Mouse (Mus musculus): ENCODE measurements around the gene Atp2c1.

The Atp2c1 gene

DNA sequence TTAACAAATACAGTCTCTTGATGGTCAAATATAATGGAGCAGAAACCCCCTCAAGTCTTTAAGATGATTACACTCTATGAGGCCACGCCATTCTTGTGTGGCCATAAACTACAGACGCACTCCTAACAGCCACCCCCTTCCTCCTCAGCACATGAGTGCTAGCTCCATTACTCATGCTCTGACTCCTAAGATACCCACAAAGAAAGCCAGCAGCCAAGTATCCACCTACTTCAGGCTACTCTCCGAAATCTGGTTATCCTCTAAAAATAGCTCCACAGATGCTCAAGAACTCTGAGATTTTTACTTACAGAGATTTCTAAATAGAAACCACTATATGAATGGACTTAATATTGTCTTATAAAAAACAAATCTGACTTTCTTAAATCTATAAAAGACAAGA lies 34.4 kb downstream of the Atp2c1 start:
- no peak for DNase-seq (ENCODE audit: extremely low read depth, low read depth)

DNA sequence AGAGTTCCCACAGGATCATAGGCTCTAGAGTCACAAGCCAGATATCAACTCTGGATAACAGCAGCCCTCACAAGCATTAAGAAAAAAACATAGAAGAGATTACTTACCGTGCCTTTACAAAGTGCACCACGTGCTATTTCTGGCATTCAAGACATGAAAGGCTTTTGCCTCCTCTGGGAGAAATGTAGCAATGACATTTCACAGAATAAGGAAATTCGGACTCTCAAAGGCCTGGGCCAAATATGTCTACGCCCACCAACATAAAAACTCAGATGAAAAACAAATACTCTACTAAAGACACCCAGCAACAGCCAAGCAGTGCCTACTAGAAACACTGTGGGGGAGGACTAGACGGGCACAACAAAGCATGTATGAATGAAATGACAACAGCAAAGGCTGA lies 38.8 kb downstream of the Atp2c1 start:
- no peak for DNase-seq (ENCODE audit: extremely low read depth, low read depth)

DNA sequence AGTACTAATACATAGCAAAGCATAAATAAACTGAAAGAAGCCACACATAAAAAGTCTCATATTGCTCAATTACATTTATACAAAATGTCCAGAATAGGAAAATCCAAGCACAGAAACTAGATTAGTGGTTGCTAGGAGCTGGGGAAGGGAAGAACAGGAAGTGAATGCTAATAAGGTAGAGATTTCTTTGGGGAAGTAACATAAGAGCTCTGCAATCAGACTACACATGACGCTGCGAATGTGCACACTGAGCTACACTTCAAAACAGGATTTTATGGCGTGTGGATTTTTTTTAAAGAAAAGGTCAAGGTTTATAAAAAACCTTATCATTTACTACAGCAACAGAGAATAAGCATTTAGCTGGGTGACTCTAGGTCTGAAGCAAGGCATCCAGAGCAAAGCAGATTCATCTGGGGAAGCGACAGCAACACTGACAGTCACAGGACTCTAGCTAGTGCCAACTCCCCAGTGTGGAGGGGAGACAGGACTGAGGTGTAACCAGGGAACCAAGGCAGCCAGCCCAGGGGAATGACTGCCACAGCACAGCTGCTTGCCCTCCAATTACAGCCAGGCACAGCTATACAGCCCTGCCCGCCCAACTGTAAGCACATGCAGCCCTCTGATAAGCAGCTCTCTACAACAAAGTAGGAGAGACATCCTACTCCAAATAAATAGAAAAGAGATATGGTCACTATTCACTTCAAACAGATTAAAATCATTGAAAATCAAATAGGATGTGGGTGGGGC lies 42.6 kb downstream of the Atp2c1 start:
- DNase-seq (ENCODE audit: extremely low read depth, low read depth), result peak; percentile 52

DNA sequence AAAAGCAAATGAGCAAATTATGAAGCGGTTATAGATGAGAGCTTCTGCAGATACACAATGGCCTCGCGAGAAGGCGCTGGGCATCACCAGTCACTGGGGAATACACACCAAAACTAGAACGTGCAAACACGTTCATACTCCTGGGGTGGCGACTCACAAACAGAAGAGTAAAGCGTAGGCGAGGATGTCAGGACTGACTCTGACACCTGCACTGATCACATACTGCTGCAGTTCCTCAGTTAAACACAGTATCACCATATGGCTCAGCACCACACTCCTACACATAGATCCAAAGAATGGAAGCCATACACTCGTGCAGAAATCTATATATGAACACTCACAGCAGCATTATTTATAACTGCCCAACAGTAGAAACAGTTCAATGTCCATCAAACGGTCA lies 43.2 kb downstream of the Atp2c1 start:
- DNase-seq (ENCODE audit: extremely low read depth, low read depth), result no peak

DNA sequence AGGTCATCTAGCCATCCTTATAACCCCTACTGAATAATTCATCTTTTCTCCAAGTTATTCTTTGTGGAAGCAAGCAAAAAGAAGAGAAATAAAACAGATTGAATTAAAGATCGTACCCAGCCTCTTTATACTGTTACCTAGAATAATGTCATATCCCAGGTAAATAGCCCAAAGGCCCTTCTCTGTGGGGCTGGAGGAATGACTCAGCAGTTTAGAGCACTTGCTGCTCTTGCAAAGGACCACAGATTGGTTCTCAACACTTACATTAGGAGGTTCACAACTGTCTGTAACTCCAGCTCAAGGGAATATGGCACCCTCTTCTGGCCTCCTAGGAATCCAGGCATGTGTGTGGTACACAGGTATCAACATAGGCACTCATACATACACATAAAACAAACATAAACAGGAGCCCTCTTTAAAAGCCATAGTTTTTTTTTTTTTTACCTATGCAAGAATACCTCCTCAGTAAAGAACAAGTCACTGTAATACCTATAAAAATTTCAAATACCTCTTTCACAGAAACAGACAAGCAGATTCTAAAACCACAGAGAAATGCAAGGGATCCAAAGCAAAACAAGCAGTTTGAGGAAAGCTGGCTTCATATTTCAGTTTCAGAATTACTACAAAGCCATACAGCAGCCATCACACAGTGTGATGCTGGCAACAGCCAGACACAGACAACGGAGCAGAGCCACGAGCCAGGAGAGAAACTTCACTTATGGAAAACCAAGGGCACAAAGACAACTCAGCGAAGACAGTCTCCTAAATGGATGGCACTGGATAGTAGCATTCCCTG lies 44.2 kb downstream of the Atp2c1 start:
- DNase-seq (ENCODE audit: extremely low read depth, low read depth), result no peak

DNA sequence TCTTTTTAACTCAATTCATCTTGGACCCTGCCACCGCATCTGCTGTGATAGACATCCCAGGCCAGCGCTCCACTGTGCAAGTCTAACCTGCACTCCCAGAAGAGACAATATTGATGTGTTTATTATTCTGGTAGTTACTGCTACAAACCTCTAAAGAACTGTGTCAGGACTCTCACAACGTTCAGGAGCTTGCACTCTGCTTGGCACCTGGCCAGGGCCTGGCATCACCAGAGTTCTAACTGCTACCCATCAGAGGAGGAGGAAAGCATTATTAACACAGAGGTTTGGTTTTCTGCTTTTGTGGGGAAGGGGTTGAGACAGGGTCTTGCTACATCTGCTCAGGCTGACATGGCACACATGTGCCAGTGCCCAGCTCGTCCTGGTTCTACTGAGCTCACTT lies 45.0 kb downstream of the Atp2c1 start:
- no peak for DNase-seq (ENCODE audit: extremely low read depth, low read depth)

DNA sequence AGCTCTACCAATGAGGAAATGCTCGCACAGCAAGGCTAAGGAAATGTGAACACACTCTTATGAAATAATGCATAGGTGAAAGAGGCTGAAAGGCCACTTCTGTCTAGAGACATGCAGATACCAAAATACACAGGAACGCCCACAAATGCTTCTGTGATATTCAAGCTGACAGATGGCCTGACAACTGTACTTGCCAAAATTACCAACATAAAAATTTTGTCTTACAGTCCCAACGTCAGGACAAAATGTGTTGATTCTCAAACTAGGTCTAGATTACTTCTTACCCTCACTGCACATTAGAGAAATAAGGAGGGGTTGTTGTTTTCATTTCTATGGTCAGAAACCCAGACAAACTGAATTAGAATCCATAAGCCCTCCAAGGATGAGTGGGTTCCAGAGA lies 51.0 kb downstream of the Atp2c1 start:
- no peak for DNase-seq (ENCODE audit: extremely low read depth, low read depth)

DNA sequence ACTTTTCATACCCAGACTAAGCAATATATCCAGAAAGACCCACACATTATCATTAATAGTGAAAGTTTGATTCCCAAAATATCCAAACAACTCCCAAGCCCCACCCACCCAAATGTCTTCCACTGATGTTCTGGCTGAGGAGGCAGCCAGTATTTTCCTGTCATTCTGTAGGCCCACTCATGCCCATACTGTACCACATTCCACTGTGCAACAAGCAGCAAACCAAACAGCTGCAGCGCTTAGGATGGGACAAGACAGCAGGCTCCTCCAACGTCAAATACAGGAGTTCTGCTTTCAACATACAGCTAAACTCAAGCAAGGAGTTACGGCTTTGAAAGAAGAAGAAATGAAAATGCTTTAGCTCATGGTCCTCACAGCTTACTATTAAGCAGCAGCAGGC lies 52.2 kb downstream of the Atp2c1 start:
- no peak for DNase-seq (ENCODE audit: extremely low read depth, low read depth)

DNA sequence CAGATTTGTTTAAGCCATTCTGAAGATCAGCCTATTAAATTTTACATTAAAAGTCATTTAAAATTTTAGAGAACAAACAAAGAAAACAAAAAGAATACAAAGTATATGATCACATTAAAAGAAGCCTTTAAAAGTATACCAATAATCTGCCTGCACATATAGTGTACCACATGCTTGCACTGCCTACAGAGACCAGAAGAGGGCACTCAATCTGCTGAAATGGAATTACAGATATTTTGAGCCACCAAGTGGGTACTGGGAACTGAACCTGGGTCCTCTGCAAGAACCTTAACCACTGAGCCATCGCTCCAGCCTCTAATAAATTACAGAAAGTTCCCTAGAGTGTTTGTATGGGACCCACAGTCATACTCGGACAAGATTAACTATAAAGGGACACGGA lies 59.3 kb downstream of the Atp2c1 start:
- DNase-seq (ENCODE audit: extremely low read depth, low read depth), result peak; percentile 8

DNA sequence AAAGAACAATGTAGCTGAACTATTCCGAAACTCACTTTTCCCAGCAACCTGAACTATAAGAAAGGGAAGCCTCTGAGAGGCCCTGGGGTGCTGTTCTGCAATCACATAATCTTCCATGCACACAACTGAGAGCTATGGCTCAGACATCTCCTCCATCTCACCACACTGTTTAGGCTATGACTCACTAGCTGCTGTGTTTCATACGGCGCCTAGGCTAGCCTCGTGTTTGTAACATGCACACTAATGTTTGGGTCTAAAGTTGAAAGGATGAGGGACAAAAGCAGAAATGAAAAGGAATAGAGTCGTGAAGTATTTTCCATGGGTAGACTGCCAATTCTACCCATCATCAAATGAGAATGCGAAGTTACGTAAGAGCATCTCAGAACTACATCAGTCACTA lies 65.6 kb downstream of the Atp2c1 start:
- no peak for DNase-seq (ENCODE audit: extremely low read depth, low read depth)

DNA sequence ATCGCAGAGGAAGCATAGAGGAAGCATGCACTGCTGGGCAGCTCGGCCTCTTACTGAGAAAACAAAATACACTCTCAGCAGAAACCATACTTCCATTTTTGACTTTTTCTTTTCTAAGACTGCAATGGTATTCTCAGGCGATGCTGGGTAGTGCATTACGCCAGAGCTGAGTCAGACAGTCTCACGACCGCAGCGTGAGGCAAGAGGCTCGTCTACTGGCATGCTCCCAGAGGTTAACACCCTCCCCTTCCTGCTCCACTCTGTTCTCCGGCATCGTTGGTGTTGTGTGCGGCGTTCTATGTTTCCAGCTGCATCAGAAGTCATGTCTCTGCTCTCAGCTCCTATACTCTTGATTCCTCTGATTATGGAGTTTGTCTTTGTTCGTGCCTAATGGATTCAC lies 68.1 kb downstream of the Atp2c1 start:
- DNase-seq (ENCODE audit: extremely low read depth, low read depth), result no peak

DNA sequence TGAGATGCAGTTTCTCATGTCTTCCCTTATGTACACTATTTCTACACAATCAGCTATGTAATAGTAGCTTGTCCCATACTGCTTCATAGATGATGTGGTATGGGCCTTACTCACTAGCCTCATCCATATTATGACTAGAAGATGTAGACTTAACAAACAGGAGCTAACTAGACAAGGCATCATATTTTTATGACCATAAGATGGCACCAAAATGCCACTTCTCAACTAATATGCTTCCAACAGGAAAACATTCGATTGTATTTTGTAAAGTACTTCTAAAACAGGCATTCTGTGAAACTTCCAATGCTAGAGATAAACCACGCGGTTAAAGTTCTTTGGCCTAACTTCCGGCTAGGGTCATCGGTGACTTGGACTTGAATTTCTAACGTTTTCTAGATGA lies 118.6 kb downstream of the Atp2c1 start:
- DNase-seq (ENCODE audit: extremely low read depth, low read depth), result no peak

DNA sequence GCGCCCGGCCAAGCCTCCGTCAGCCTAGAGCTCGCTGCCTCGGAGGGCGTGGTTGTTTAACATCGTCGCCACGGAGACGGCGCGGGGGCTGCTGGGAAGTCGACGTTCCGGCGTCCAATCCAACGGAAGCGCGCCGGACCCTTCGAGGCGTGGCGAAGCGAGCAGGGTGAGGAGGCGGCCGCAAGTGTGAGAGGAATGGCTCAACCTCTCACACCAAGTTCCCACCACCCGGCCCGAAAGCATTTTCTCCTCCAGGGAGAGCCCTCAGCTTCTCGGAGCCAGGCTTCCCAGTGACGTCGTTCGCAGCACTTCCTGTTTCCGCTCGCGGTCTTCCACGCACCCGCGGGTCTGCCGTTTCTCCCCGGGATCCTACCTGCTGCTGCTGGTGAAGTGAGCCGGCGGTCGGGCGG lies 131.9 kb downstream of the Atp2c1 start, which contains the start of the genes Aste1 and Nek11:
TSS of gene Aste1 (plus strand) at position 175 of the 410 bp plus-strand sequence.
TSS of gene Nek11 (minus strand) at position 307 of the 410 bp plus-strand sequence.
- peak; percentile 77 for DNase-seq (ENCODE audit: extremely low read depth, low read depth)

DNA sequence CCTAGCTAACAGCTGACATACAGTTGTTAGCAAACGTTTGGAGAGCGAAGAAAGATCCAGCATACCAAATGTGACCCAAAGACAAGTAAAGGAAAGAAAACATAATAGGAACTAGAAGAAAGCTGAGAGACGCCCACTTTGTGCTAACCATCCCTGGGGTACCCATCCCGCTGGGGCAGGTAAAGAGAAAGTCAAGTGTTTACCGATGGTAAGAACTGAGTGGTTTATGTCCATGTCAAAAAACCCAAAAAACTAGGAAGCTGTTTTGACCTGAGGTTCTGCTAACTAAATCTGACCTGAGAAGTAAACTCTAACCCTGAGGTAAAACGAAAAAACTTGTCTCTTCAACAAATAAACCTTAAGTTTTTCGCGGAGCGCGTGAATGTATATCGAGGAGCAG lies 132.4 kb downstream of the Atp2c1 start:
- no peak for DNase-seq (ENCODE audit: extremely low read depth, low read depth)

DNA sequence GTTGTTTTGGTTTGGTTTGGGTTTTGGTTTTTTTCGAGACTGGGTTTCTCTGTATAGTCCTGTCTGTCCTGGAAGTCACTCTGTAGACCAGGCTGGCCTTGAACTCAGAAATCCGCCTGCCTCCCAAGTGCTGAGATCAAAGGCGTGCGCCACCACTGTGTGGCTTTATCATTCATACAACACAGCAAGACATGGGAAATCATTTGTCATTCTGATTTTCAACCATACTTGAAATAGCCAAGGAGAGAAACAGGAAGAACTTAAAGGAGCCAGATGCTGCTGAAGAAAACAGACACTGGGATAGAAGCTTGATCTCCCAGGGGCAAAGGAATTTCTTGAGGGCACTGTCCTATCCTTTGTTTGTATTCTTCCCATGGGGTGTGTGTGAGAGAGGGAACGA lies 136.5 kb downstream of the Atp2c1 start:
- no peak for DNase-seq (ENCODE audit: extremely low read depth, low read depth)

DNA sequence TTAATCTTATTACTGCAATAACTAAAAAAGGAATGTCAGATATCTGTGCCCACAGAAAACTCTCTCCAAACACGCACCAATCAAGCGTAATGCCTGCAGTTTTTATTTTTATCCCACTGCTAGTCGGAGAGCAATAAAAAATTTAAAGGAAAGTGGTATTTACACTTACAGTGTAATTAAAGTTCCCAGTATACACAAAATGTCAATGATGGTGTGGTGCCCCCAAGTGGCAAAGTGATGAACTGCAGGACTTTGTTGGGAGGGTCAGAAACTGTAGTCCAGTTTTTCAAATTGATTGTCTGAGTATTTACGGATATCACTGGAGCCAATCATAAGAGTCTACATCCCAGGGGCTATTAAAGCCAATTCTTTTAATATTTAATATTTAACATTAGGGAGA lies 137.8 kb downstream of the Atp2c1 start:
- peak; percentile 36 for DNase-seq (ENCODE audit: extremely low read depth, low read depth)

DNA sequence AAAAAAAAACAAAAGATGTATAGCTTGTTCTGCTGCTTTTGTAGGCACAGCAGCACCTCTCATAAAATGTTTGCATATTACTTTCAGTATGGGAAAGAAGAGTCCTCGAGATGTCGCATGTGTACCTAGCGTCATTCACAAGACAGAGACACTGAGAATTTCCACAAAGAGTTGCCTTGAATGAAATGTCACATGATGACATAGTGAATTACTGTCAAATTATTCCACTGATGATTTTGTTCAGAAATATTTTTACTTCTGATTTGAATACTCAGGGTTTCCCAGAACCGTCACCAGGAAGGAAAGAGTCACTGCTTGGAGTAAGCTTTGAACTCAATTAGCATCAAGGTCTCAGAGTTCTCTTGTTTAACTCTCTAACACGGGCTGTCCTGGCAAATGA lies 139.7 kb downstream of the Atp2c1 start:
- DNase-seq (ENCODE audit: extremely low read depth, low read depth), result no peak

DNA sequence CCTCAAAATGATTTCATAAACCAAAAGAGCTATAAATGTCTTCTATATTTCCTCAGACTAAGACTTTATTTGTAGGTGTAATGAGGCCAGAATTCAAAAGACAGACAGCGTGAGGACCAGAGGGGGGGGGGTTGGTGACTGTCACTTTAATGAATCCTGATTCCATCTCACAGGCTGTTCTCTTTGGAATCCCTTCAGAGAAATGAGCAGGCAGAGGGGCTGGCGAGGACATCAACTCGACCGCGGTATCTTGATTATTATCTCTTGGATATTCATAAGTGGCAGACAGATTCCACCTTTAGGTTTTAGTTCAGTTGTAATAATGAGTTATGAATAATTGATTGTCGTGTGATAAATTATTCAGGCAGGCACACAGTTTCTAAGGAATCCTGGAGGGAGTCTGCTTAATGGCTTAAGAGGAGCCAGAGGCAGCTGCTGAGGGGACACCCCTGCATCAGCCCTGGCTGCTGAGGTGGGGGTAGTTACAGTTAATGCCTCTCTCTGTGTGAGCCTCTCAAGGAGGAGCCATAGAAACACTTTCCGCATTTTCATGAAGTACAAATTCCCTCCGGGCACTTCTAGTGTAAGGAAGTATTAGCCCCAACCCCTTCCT lies 147.5 kb downstream of the Atp2c1 start:
- DNase-seq (ENCODE audit: extremely low read depth, low read depth), result no peak

DNA sequence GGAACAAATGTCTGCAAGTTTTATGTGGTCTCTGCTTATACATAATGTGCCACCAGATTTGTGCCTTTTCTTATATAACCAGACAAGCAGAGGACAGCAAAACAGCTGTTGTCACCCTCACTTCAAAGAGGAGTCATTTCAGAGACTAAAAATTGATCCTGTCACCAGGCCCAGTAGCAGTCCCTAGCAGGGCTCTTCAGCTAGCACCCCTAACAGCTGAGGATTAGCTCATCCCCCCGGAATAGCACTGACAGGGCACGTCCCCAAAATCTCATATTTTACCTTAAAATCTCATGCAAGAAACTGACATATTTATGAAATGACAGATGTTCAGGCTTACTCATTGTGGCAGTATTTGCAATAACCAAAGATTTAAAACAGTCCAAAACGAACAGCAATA lies 149.5 kb downstream of the Atp2c1 start:
- no peak for DNase-seq (ENCODE audit: extremely low read depth, low read depth)

DNA sequence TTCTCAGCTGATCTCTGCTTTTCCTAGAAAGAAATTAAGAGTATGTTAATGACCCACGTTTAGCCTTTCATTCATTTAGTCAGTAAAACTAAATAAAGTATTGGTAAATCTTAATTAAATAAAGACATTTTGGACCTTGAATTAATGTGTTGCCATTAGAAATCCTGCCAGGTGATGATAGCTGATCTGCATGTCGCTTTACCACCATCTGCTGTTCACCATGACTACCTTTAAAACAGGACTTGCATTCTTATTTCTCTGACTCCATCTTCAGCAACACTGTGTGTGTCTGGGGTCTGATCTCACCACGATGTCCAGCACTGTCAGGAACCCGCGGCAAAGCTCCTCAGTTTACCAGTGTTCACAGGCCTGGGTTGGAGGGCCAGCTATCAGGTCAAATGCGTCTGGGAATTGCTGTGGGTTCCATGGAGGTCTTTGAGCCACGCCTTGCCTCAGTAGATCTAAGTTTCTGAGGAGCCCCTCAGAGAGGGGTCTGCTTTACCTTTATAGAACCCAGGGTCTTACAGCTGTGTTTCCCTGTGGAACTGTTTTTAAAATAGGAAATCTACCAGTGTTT lies 150.1 kb downstream of the Atp2c1 start:
- no peak for DNase-seq (ENCODE audit: extremely low read depth, low read depth)

DNA sequence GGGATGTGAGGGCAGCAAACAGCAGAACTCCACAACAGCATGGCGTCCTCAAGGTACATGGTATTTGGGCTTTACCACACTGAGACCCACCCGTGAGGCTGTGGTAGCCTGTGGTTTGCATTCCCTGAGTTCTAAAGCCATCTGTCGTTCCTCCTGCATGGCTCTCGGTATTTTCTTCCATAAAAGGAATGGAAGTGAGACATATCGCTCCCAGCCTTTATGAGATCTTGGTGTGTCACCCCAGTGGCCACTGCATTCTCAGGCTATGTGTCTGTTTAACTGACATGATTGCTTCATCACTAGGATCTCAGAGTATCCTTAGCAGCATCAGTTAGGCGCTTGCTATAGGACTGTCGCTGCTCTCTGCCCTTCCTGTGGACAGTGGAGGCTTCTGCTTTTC lies 150.7 kb downstream of the Atp2c1 start:
- DNase-seq (ENCODE audit: extremely low read depth, low read depth), result no peak

DNA sequence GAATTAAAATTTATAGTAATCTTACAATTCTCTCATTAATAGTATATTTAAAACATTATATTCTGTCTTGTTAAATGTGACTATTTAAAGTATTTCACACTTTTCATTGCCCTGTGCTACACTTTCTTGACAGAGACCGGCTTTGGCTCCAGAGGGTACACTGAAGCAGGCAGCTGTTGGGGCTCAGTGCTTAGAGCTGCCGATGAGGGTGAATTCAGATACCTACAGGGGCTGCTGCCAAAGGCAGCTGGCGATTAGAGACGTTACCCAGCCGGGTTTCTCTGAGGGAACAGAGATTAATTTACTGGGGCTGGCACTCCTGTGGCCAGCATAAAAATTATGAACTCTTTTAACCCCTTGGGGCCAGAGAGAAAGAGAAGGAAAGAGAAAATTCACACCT lies 152.8 kb downstream of the Atp2c1 start:
- DNase-seq (ENCODE audit: extremely low read depth, low read depth), result no peak

All from MEL-GATA-1-ER (cell line).